Mouse (Mus musculus) yolk sac, embryonic 10.5 days (tissue): ENCODE measurements around the gene Tnp1.
A peak's percentile ranks its signal among the peaks of the same experiment; 100 is the strongest.

Experiments
- DNase-seq: peaks from one replicate; pipeline ENCODE4 v3.0.0-alpha.2; 2017; ENCODE audit warnings: low spot score

Tnp1 gene

DNA sequence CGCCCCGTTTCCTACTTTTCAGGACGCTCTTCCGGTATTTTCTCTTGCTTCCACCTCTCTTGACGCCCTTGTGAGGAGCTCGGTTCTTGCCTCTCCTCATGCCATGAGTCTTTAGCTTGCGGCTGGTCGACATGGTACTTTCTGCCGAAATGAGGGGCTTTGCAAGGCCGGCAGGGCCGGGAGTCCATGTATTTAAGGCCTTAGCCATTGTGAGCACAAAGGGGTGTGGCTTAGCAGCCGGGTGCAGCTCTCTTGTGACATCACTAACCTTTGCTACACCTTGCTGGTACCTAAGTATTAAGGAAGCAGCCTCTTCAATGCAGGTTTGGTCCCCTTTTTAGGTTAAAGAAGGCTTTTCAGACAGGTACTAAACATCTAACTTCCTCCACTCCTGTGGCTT, at the start of gene Tnp1:
TSS of gene Tnp1 (minus strand) at position 179 of the 400 bp plus-strand sequence.
- no peak for DNase-seq

DNA sequence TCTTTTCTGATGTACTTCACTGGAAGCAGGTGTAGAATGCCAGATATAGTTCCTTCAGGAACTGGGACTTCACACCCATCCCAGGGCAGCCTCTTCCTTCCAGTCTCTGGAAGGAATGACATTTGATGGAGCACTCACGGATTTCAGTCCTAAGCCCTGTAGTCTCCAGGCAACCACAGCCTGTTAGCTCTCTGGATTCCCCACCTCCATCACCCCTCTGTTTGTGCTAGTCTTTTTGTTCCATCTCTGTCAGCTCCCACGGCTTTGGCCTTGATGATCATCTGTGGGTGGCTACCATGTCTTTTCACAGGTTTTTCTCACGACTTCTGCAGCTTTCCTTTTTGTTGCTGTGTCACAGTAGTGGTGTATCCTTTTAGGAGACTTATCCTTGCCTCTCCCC, 48.6 kb upstream of the Tnp1 start:
- no peak for DNase-seq

DNA sequence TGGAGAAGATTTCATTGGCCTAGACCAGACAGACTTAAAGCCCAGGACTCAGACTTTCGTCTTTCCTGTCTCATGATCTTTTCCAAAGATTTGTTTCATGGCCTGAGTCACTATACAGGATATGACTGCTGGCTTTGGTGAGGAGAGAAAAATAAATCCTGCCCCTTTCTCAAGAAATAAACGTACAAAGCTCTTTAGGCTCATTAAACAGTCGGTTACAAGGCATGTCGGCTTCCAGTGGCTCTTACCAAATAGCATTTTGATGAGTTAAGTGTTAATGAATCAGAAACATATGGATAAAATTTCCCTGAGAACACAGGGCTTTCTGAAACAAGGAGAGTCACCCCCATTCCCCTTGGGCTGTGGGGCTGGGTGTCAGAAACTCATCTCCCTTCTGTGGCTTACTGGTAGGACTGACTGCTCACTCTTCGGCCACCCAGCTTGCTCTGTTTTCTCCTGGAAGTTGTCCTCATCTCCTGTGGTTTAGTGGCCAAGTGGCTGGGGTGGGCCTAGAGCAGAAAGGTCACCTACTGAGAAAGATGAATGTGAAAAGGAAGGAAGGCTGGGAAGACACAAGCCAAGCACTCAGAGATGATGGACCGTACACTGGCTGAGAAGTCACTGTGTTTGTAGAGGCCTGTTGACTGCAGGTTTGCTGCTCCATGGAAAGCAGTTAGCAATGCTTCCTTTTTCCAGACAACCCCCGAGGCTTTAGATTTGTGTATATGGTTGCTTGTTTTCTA, 46.0 kb upstream of the Tnp1 start:
- DNase-seq = no peak

DNA sequence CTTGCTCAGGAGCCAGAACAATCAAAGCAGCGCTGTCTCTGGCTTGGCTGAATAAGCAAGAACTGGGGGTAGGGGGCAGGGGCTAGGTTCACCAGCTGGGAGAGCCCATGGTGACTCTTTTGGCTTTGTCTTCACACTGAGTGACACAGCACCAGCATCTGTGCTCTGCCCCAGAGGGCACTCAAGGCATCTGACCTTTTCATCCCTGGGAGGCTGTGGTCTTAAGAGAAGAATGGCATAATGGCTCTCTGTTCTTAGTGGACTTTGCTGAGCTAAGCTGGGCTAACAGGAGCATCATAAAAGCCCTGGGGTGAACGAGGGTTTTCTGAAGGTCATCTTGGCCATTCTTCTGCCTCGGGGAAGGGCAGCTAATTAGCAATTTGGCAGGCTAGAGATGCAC, 44.6 kb upstream of the Tnp1 start:
- no peak for DNase-seq

DNA sequence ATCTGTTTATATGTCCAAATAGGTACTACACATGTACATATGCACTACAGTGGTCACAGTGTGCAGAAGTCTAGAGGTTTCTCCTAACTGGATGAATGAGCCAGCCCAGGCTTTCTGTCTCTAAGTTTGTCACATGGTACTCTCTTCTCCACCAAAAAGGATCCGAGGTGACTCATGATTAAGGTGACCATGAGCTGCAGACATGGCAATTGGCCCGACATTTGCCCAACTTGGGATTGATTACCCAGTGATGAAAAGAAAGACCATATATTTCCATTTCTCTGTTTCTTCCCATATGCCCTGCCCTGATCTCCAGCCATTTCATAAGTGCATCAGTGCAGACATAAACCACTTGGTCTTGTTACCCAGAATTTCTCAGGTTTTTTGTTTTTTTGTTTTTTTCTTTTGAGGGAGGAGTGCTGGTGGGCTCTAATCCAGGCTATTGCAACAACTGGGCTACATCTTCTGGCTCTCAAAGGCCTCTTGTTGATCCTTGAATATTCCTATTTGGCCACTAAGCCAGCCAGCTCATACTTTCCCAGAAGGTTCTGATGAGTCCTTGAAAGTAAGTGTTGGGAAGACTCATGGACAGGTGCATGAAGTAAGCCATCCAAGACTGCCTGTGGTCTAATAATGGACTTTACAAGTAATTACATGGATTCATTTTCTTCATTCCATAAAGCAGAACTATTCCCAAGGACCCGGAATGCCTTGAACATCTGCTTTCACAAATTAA, 40.7 kb upstream of the Tnp1 start:
- DNase-seq = no peak

DNA sequence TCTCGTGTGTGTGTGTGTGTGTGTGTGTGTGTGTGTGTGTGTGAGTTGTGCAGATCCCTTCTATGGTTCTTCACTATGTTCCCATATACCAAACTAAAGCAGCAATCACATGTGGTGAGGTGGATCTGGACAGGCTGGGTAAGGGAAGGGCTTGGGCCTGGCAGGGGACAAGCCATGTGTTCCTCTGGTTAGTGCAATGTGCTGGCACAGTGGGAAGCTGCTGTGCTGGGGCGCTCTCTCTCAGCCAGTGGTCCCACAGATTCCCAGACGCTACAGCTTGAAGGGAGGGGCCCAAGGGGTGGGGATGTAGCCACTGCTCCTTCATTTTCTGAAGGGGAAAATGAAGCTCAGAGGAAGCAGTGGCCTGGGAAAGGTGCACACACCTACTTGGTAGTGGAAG, 40.1 kb upstream of the Tnp1 start:
- no peak for DNase-seq

DNA sequence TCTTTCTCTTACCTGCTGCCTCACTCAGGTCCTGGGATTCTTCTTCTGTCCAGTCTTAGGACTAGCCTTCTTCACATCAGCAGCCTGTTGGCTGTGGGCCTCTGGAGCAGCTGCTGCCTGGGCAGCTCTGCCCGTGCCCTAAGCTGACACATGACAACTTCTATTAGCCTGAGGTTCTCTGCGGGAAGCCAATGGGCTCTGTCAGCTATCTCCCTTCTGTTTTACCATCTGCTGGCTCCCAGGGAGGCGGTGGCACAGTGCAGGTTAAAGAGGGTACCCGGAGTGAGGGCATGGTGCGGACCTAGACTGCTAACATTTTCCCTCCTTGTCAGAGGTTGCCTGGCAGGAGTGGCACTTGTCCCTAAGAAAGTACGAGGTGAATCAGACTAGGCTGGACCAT, 39.5 kb upstream of the Tnp1 start:
- no peak for DNase-seq

DNA sequence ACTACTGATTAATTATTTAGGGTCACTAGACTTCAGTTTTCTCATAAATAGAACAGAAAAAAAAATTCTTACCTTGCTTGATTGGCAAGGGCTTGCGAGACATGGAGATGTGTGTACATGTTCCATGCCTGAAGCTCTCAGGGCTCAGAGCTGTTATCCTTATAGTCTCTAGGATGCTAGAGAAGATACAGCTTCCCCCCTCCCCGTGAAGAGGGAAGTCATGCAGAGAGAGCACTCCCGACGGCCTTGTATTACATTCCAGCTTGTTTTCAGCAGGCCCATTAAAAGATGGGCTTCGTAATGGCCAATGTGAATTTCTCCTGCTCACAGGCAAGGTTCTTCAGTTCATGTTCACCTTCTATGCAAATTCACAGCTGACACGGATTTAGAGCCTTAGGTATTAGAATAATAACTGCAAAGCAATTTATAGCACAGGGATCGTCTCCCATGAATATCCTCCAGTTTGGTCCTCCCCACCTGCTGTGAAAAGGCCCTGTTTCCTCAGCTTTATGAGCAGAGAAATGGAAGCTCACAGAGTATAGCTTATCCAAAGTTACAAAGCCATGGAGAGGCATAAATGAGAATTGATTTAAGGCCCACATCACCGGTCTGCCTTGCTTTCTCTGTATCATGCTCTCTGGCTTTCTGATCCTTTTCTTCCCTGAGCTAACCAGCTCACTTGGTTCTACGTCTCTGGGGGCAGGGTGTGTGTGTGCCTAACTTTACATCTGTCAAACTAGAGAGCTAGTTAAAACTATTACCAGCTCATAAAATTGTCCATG, 38.0 kb upstream of the Tnp1 start:
- DNase-seq = no peak

DNA sequence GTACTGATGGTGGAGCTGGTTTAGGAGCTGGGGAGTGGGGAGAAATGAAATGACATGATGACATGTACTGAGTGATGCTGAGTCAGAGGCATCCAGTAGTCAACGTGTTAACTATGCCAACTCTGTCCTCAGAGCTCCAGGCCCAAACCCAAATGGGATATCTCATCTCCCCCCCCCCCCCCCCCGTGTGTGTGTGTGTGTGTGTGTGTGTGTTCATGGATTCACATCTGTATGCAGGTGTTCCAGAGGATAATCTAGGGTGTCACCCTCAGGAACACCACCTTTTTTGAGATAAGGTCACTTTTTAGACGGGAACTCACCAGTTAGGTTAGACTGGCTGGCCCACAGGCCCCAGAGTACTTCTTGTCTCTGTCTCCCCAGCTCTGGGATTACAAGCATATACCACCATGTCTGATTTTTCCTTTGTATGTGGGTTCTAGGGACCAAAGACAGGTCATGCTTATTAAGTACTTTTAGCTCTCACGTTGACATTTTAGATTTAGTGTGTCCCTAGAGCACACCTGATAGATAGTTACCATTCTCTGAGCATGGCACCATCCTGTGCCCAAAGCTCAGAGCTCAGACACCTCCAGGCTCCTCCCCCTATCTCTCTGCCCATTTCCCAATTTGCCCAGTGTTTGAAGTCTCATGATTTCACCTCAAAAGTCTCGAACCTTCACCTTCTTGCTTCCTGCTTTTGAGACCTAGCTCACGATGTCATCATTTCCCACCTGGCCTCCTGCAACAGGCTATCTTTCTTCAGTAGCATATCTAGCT, 31.4 kb upstream of the Tnp1 start:
- DNase-seq = no peak

DNA sequence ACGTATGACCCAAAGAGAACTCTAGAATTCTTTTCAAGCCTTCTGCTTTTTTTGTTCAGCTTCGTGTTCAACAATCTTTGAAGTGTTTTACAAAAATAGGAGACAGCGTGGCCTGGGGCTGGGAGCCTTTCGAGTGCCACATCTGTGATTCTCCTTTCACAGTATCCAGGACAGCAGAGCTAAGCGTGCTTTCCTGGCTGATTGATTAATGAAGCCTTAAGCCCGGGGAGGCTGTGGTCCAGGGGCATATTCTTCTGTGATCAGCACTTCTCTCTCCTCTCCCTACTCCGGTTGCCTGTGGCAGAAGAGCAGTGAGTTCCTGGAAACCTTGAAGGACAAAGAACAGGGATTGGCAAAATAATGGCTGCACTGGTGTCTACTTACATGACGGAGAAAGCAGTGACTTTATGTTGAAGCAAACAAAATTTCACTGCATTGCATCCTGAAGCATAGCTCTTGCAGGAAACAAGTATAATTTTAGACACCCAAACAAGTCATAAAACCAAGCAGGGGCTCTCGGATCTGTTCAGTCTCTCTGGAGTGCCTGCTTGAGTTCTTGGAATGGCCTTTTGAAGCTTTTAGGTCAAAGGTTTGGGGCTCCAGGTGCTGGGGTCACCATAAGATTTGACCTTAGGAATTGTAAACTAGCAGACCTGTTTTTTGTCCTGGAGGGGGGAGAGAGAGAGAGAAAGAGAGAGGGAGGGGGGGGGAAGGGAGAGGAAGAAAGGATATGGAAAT, 30.4 kb upstream of the Tnp1 start:
- peak; percentile 70 for DNase-seq

DNA sequence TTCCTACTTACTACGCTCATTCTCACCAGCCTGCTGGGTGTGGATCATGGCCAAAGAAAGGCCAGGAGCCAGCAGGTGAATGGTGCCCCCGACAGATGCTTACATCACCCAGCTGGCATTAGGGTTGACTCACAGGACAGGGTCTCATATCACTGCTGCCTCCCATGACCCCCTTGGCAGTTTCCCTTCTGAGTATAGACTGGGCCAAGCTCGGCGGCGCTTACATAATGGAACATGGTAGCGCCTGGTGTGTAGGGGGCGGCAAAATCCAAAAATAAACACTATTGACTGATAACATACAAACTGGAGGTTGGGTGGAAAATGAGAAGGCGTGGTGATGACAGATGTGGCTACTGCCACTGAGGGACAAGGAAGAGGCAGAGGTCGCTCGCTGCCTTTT, 28.0 kb upstream of the Tnp1 start:
- no peak for DNase-seq

DNA sequence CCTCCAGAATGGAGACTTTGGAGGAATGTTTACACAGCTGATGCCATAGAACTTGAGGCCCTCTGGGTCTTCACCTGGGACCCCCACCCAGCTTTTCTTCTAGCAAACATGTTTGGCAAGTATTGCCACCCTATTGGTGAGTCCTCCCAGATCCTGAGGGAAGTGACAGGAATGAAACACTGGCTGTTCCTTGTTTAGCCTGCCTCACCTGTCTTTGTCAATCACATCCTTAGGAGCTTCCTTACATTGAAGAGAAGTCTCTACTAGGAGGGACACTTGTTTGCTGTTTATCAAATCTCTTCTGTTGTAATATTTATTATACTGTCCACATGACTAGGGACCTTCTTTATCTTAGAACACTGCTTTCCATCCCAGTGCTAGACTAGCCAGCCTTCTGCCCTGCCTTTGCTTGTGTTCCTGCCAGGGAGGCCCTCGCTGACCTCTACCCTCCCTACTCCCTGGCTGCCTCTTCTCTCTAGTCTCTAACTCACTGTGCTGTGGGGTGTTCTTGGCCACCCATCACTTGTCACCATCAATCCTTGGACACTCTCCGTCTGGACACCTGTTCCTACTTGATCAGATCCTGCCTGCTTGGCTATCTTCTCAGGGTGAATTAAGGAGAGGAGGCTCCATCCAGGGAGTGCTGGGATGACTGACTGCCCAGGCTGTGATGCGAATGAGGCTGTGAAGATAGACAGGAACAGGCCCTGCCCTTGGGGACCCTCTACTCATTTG, 25.1 kb upstream of the Tnp1 start:
- DNase-seq = no peak

DNA sequence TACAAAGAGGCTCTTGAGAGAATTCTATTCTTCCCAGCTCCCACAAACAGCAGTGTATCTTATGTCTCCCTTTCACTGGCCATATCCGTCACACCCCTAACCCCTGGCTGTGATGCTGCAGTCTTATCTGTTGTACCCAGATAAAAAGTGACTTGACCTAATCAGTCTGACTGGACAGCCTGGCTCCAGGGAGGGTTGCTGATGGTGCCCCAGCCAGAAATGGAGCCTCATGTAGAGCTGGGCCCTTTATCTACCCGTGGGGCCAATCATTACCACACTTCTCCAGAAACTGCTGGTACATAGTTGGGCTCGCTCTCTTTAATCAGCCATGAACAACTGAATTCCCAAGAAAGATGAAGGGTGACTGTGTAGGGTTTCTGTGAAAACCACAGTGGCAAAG, 22.8 kb upstream of the Tnp1 start:
- DNase-seq = no peak

DNA sequence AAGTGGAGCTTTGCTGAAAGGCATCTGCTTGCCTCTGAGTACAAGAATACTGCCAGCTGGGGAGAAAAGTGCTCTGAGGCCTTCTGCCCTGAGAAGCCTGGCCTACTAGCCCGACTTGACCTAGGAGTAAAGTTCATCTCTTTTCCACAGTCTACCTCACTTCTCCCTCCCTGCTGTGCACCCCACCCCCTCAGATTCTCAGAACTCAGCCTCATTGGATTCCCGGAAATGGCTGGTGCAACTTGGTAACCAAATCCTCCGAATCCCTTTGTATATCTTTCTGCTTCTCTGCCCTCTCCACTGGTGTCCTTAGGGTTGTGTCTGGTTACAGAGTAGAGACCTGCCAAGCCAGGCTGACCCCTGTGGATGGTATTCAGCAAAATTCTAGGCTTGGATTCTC, 20.8 kb upstream of the Tnp1 start:
- DNase-seq = peak; percentile 95

DNA sequence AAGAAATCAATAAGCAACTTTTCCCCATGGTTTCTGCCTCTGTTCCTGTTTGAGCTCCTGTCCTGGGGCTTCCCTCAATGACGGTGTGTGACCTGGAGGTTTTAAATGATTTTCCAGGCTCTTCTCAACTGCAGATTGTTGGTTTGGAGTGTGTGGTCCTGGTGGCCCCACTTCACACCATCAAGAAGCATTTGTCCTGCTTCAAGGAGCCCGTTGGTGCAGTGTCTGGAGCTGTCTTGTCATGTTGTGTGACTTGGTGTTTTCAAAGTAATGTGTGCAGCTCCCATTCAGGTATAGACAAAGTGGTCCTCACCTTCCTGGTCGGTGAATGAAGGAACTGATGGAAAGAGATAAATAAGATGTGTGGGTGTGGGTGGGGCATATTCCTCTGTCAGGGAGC, 20.0 kb upstream of the Tnp1 start:
- DNase-seq = no peak

DNA sequence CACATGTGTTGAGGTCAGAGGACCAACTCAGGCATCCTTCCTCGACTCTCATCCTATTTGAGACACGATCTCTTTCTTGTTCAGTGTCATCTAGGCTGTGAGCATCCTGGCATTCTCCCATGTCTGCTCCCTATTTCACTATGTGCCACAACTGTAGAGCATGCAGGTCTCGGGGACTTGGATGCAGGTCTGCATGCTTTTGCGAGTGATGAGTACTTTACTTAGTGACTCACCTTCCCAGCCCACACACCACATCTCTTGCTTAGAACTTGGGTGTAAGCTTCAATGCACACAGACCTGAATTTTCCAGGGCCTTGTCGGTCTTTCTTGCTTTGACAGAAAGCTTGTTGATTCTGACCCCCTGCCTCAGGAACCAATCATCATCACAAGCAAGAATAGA, 16.8 kb upstream of the Tnp1 start:
- no peak for DNase-seq

DNA sequence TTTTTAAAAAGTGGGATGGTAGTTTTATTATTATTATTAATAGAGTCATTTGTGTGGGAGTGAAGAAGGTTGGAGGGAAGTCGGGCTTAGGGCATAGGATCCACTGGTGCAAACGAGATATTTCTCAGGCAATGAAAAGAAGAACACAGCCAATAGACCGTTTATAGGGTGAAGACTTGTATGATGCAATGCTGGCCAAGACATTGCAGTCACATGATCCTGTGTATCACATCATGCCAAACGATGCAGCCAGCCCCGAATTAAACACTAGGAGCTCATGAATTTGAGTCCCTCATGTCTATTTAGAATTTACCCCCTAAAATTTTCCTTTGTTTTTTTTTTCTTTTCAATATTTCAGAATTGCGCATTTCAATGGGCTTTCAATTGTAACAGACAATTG, 13.0 kb upstream of the Tnp1 start:
- DNase-seq = no peak

DNA sequence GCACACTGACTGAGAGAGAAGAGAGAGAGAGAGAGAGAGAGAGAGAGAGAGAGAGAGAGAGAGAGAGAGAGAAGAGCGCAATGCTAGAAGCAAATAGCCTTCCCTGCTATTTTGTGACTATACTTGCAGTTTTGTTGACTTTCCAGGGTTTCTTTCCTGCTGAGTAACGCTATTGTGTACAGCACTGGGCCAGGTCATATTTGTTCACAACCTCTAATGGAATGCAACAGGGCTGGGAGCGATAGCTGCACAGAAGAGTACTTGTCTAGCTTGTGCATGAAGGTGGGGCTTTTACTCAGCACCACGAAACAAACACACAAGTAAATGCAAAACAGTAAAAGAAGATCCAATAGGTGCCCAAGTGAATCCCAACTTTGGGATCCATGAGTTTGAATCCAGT, 11.7 kb upstream of the Tnp1 start:
- DNase-seq = peak; percentile 65

DNA sequence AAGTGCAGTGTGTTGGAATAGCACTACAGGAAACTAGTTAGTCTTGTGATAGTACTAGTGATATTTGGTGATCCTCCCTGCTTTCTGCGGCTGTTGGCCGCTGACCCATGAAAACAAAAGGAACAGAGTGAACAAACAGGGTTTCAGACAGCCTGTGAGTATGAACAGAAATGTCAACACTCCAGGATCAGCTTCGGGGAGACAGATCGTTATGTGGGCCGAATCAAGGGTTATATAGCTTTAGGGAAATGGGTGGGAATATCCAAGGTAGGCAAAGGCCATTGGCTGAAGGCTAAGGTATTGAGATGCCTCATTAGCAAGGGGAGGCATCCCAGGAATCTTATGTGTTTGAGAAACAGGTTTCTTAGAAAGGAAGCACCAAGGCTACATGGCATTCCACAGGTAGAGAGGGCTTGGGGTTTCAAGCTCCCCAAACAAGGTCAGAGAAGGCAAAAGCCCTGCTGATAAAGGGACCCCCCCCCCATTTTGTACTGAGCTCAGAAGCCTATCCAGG, 11.1 kb upstream of the Tnp1 start:
- no peak for DNase-seq

DNA sequence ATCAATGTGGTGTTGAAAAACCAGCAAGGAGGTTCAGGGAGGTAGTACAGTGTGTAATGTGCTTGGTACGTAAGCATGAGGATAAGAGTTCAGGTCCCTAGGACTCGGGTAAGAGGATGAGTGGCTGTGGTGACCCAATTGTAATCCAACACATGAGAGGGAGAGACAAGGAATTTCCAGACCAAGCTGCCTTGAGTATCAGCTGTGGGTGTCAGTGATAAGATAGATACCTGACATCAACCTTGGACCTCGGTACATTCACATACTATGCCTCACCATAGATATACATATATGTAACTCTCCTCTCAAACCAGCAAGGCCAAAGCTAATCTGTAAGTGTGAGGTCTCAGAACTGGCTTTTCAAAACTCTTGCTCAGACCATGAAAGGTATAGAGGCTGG, 10.4 kb upstream of the Tnp1 start:
- DNase-seq = no peak

DNA sequence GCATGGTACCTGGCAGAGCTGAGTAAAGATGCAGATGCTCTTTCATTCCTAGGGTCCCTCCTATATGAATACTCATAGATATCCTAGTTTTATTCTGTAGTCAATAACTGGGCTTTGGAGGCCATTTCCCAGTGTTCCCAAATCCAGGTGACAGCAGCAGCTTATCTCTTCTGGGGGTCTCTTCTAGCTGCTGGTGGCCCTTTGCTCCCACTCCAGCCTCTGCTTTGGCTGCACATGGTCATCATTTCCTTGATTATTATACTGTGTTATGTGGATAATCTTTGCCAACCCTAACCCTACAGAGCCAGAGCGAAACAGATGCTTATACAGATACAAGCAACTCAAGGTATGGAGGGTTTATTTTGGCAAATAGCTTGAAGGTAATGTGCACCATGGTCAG, 8.9 kb downstream of the Tnp1 start:
- DNase-seq = no peak
